Mouse (Mus musculus) heart, postnatal 0 days (tissue): Measurements from ENCODE around the gene Stat3. TPM values are rescaled to one million over a fixed set of nuclear protein-coding genes. Genes with fewer than 3 reads are reported as not detected.
A peak's percentile ranks its signal among the peaks of the same experiment; 100 is the strongest.

Source experiments
- ATAC-seq: fragments of 200-750 bp; cut with Nextera tagmentation; 2 replicates; pipeline ENCODE4 v1.8.0; 2017; ENCODE audit warnings: low read depth, moderate number of reproducible peaks, moderate library complexity; ENCODE audit not compliant: insufficient read depth
- DNase-seq: peaks from one replicate; pipeline ENCODE4 v3.0.0-alpha.2; 2016; ENCODE audit warnings: low spot score
- H3K27ac ChIP-seq: fragments of 300-500 bp; sonication (generic); 2 replicates; pipeline ENCODE4 v1.5.1; 2014; ENCODE audit warnings: low read depth, mild to moderate bottlenecking
- H3K27me3 ChIP-seq: fragments of 300-500 bp; sonication (generic); 2 replicates; pipeline ENCODE4 v1.6.1; 2014; ENCODE audit warnings: low read length, mixed read lengths; ENCODE audit not compliant: control insufficient read depth, insufficient read depth
- H3K36me3 ChIP-seq: fragments of 300-500 bp; sonication (generic); replicated peaks from 2 replicates; pipeline ENCODE4 v1.6.1; 2014; ENCODE audit warnings: low read length, mixed read lengths; ENCODE audit not compliant: control insufficient read depth, insufficient read depth
- H3K4me1 ChIP-seq: fragments of 300-500 bp; sonication (generic); 2 replicates; pipeline ENCODE4 v1.6.1; 2014; ENCODE audit warnings: antibody characterized with exemption; ENCODE audit not compliant: control insufficient read depth, insufficient read depth
- H3K4me2 ChIP-seq: fragments of 300-500 bp; sonication (generic); 2 replicates; pipeline ENCODE4 v1.6.1; 2014; ENCODE audit warnings: low read depth, mild to moderate bottlenecking, low read length, moderate library complexity
- H3K4me3 ChIP-seq: fragments of 300-500 bp; sonication (generic); 2 replicates; pipeline ENCODE4 v1.5.1; 2014; ENCODE audit warnings: low read depth, low read length
- H3K9ac ChIP-seq: fragments of 300-500 bp; sonication (generic); replicated peaks from 2 replicates; pipeline ENCODE4 v1.6.1; 2014; ENCODE audit warnings: low read depth, low read length, mixed read lengths
- H3K9me3 ChIP-seq: fragments of 300-500 bp; sonication (generic); replicated peaks from 2 replicates; pipeline ENCODE4 v1.6.1; 2016; ENCODE audit warnings: low read length; ENCODE audit not compliant: control insufficient read depth
- CTCF ChIP-seq: IDR thresholded peaks from 2 replicates; pipeline ENCODE4 v1.5.1; 2016; ENCODE audit warnings: antibody characterized with exemption, control low read depth, low read depth
- EP300 ChIP-seq: IDR thresholded peaks from 2 replicates; pipeline ENCODE4 v1.6.1; 2016; ENCODE audit warnings: antibody characterized with exemption, low read depth
- WGBS: fragments of 180-500 bp; shearing (Covaris S2); extraction: QIAGEN DNeasy Blood & Tissue Kit; methylation state at CpG from one replicate; pipeline ENCODE4 v1.1.7; 2014; 5-methylcytosine and 5-hydroxymethylcytosine counted together
- polyA plus RNA-seq: library from polyadenylated mRNA; unstranded; fragments of >200 nt; fragmentation: Nextera tagmentation; extraction: Ambion mirVana; gene quantifications from 2 replicates; pipeline ENCODE4 v1.2.1, GENCODE M21; 2015
- total RNA-seq: library from RNA; depleted of rRNA; stranded (reverse); fragments of >200 nt; gene quantifications from 2 replicates; pipeline ENCODE4 v1.2.3, GENCODE M21; 2014; ENCODE audit warnings: low replicate concordance

Gene Stat3
- total and polyA plus RNA-seq, 2 experiments from 2014 or later: 65.7 to 105 TPM

GRCm38 (mm10) chr11:100968501-100968900, 29.2 kb upstream of the Stat3 start:
- Histone ChIP-seq H3K4me2 (peak overlapping the region; percentile 72), H3K4me1 (peaks cover 48% of the 10 kb centered on the region), H3K27ac (peak overlapping the region; percentile 98), H3K9me3 (no peaks in the 10 kb centered on the region), H3K36me3 (peaks cover 19% of the 10 kb centered on the region), H3K9ac (peak overlapping the region; percentile 97), H3K4me3 (peak overlapping the region; percentile 73), H3K27me3 (no peaks in the 10 kb centered on the region)
- WGBS: 12% methylated on average over 5 of the region's 5 CpGs
- ATAC-seq (no peak), DNase-seq (no peak)
- TF ChIP-seq CTCF: no peak

GRCm38 (mm10) chr11:100967881-100968420, 28.6 kb upstream of the Stat3 start:
- Histone ChIP-seq H3K9me3 (no peaks in the 10 kb centered on the region), H3K4me2 (peak overlapping the region; percentile 72), H3K27ac (peak overlapping the region; percentile 98), H3K36me3 (peaks cover 19% of the 10 kb centered on the region), H3K4me3 (peak overlapping the region; percentile 73), H3K4me1 (peaks cover 53% of the 10 kb centered on the region), H3K27me3 (no peaks in the 10 kb centered on the region), H3K9ac (peak overlapping the region; percentile 97)
- TF ChIP-seq EP300 (no peak), CTCF (no peak)
- no peak for DNase-seq
- ATAC-seq: no peak
- 33% methylated on average over 5 of the region's 5 CpGs for WGBS

GRCm38 (mm10) chr11:100967376-100967775, 28.0 kb upstream of the Stat3 start:
- 6% methylated on average over 5 of the region's 5 CpGs for WGBS
- DNase-seq: peak; percentile 48
- TF ChIP-seq EP300 (no peak; the same call in 1 of the 2 replicates), CTCF (no peak)
- H3K27ac ChIP-seq: peak overlapping the region; percentile 98
- no peaks in the 10 kb centered on the region for H3K9me3 ChIP-seq
- H3K4me2 ChIP-seq: peak overlapping the region; percentile 72
- peaks cover 59% of the 10 kb centered on the region for H3K4me1 ChIP-seq
- H3K4me3 ChIP-seq: peak overlapping the region; percentile 73
- H3K27me3 ChIP-seq: no peaks in the 10 kb centered on the region
- H3K9ac ChIP-seq: peak overlapping the region; percentile 97
- ATAC-seq: no peak
- peaks cover 19% of the 10 kb centered on the region for H3K36me3 ChIP-seq

GRCm38 (mm10) chr11:100965760-100966159, 26.4 kb upstream of the Stat3 start:
- no peaks in the 10 kb centered on the region for H3K9me3 ChIP-seq
- DNase-seq (peak; percentile 46), ATAC-seq (no peak)
- peak overlapping the region; percentile 73 for H3K4me3 ChIP-seq
- H3K9ac ChIP-seq: peak overlapping the region; percentile 97
- peaks cover 57% of the 10 kb centered on the region for H3K4me1 ChIP-seq
- WGBS: 21% methylated on average over 6 of the region's 6 CpGs
- H3K27ac ChIP-seq: peak overlapping the region; percentile 98
- no peaks in the 10 kb centered on the region for H3K27me3 ChIP-seq
- peaks cover 19% of the 10 kb centered on the region for H3K36me3 ChIP-seq
- peak overlapping the region; percentile 72 for H3K4me2 ChIP-seq
- TF ChIP-seq CTCF: no peak
- no peak for TF ChIP-seq EP300

- H3K9ac ChIP-seq: peak overlapping the region; percentile 97
- TF ChIP-seq CTCF (no peak), EP300 (no peak)
- DNase-seq (no peak), ATAC-seq (no peak)
- no peaks in the 10 kb centered on the region for H3K9me3 ChIP-seq
- no peaks in the 10 kb centered on the region for H3K27me3 ChIP-seq
- H3K36me3 ChIP-seq: peaks cover 19% of the 10 kb centered on the region
- 61% methylated on average over 6 of the region's 6 CpGs for WGBS
- H3K4me1 ChIP-seq: peaks cover 64% of the 10 kb centered on the region
- peak overlapping the region; percentile 98 for H3K27ac ChIP-seq
- H3K4me2 ChIP-seq: peak overlapping the region; percentile 72
- H3K4me3 ChIP-seq: peak overlapping the region; percentile 73; the same call in 1 of the 2 replicates
Measured at GRCm38 (mm10) chr11:100964901-100965542, 25.7 kb upstream of the Stat3 start.

- ATAC-seq: no peak
- WGBS: 65% methylated on average over 7 of the region's 7 CpGs
- DNase-seq: no peak
- H3K27ac ChIP-seq: peak overlapping the region; percentile 98
- H3K9ac ChIP-seq: no peak overlapping the region; the same call in 1 of the 2 replicates
- H3K4me3 ChIP-seq: no peak overlapping the region
- peak overlapping the region; percentile 72 for H3K4me2 ChIP-seq
- TF ChIP-seq CTCF: no peak
- TF ChIP-seq EP300: no peak
- no peaks in the 10 kb centered on the region for H3K27me3 ChIP-seq
- H3K9me3 ChIP-seq: no peaks in the 10 kb centered on the region
- peaks cover 19% of the 10 kb centered on the region for H3K36me3 ChIP-seq
- H3K4me1 ChIP-seq: peaks cover 69% of the 10 kb centered on the region
Measured at GRCm38 (mm10) chr11:100964180-100964579, 24.8 kb upstream of the Stat3 start.
